Mouse (Mus musculus) naive thymus-derived CD4-positive, alpha-beta T cell, adult 2 months (primary cell): ENCODE results near the gene Eif3g.

Experiments
- DNase-seq: peaks from one replicate; pipeline ENCODE4 v3.0.0-alpha.2; 2011; ENCODE audit warnings: low read depth

Gene Eif3g

GRCm38 (mm10) chr9:20898511-20899073, at the start of gene Eif3g:
Gene Eif3g (minus strand): TSS chr9:20898623.
- DNase-seq, result peak; percentile 91

DNA sequence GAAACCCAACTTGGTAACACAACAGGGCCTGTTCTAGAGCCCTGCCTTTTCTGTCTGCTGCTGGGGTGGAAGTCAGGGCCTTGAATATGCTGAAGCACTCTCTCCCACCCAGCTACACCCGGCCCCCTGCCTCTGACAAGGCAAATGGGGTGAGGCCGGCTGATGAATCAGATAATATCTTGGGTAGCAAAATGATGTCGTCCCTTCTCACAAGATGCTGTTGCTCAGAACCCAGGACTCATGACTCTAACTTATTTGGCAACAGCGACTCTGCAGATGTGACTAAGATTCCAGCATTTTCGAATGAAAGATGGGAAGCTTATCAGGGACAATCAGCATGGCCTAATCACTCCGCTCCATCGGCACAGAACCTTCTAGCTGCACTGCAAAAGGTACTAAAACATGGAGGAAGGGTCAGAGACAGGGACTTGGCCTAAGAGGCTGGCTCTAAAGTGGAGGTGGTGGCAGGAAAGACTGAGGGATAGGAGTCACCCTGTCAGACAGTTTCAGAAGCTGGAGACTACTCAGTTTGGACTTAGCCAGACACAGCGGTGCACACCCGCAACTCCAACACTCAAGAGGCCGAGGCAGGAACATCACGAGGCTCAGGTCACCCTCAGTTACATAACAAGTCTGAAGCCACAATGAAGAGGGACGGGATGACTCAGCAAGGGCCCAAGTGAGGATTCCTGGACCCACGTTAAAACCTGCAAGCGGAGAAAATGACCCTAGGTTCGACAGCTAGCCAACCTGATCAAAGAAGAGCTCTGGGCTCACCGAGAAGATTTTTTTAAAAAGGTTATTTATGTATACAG, 47.9 kb upstream of the Eif3g start:
- DNase-seq, result no peak

DNA sequence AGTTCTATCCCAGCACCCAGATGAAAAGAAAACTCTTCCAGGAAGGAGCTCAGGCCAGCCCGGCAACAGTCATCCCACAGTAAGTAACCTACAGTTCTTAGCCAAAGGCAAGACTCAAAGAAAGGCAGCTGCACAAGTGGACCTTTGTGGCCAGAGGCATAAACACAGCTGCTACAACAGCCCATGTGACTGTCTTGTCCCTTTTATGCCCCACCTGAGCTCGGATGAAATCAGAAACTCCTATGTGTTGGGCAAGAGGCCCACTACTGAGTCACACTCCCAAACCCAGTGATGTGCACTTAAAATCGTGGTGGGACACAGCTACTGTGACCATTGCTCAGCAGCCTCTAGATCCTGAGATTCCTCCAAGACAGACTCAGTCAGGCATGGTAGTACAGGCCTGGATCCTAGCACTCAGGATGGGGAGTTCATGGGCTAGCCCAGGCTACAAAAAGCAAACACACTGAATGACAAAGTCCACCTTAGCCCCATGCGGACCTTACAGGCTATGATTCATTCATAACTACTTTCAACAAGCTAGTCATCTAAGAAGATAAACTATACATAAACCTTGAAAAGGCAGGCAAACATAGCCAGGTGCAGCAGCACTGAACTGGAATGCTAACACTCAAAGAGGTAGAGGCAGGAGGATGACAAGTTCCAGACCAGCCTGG, 46.4 kb upstream of the Eif3g start:
- DNase-seq, result no peak

DNA sequence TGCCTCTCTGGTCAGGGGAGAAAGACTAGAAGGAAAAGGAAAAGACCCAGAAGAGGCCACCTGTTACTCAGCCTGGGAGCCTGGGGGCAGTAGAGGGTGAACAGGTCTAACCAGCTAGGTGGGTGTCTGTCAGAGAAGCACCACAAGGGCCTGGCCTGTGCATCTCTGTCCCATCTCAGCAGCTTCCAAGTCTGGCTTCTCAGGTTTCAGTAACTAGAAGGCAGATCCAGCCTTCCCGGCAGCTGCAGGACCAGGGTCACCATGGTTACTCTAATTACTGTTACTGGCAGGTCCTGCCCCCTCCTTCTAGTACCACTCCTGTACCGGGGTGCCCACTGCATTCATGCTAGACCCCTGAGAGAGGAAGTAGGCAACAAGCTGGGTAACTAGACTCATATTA, 45.5 kb upstream of the Eif3g start:
- DNase-seq, result no peak

DNA sequence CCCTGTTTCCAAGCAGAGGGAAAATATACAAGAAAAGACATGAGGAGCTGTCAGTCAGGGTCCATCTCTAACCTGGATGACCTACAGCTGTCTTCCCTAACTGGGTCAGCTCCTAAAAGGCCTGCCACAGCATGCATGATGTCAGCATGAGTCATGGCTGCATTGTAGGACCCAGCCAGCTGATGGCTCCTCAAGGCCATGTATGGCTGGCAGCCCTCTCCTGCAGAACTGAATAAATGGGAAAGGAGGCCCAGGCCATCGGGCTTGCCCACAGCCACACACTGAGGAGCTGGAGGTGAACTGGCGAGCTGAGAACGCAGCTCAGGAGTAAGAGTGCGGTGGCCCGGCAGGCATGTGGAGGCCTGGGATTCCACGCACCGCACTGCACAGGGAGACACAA, 45.0 kb upstream of the Eif3g start:
- no peak for DNase-seq

DNA sequence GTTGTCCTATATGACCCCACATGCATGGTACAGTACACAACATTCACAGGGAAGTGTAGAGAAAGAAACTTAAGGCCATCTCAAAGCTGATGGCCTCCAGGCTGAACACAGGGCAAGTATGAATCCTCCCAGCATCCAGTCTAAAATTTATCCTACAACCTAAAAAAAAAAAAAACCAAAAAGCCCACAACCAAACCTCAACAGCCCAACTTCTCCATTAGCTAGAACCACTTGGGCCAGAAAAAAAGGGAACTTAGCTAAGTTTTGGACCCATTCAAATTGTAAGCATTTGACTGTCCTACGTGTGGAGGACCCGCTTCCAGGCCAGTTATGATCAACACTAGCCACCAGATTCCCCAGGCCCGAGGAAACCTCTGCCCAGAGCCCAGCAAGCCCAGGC, 24.8 kb upstream of the Eif3g start:
- no peak for DNase-seq

DNA sequence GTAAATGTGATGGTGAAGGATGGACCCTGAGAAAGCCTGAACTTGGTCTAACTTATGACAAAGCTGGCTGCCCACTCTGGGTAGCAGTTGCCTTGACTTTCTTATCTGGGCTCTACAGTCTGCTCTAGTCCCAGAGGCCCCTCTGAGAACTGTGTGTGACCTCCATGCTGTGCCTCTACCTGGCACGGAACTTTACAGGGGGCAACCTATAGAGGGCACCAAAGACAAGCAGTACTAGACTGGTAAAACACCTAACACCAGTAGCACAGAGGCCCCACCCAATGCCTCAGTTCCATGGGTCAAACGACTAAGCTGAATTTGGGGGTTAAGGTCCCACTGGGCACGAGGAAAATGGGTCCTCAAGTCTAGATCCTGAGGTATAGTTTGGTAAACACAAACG, 17.7 kb upstream of the Eif3g start:
- peak; percentile 70 for DNase-seq

- DNase-seq, result no peak
These were observed 11.5 kb upstream of the Eif3g start for GRCm38 (mm10) chr9:20909948-20910347.

DNA sequence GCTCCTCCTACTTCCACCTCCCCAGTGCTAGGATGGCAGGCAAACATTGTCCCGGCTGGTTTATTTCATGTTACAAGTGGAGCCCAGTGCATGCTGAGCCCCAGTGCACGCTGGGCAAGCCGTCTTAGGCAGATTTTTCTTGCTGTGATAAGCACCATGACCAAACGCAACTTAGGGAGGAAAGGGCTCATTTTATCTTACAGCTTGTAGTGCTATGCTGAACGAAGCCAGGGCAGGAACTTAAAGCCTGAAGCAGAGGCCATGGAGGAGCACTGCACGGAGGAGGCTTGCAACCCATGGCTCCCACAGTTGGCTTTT, 3.7 kb upstream of the Eif3g start:
- DNase-seq, result no peak

- DNase-seq, result peak; percentile 83
These were observed 3.2 kb upstream of the Eif3g start for GRCm38 (mm10) chr9:20901466-20902173.

DNA sequence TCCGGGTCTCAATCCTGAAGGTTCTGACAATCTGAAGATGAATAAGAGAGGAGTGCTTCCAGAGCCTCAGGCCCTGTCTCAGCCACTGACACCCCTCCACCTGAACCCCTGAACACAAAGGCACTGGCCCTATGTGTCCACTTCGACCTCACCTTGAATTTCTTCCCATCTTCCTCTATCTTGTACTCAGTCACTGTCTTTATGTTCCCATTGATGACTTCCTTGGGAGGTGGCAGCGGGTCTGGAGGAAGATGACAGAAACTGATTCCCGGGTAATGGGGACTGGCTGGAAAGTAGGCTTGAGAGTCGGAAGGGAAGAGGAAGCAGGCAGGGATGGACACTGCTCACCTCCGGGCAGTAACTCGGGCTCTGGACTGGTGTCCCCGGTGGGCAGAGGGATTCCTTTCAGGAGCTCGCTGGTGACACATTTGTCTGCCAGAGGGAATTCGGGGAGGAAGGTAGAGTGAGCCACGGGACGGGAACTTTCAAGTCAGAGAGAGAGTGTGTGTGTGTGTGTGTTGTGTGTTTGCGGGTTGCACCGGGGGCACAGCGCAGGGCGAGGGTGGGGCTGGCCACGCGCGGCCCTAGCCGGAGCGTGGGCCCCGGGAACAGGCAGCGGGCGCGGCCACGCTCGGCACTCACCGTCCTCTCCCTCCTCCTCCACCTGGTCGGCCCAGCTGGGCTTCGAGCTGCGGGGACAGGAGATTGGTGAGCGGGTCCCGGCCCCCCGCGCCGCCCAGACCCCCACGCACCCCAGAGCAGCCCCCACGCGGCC, 500 bp downstream of the Eif3g start:
- DNase-seq, result peak; percentile 22

DNA sequence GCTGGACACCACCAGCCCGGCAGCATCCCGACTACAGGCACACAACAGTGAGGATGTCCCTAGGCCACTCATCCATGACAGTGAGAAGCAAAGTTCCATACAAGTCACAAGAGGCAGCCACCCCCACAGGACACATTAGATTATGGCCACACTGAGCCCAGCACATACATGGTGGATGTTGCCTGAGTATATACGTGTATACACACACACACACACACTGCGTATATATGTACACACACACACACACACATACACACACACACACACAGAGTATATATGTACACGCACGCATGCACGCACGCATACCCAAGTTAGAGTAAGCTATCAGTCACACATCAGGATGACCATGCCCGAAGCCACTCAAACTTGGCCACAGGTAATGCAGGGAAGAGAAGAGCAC, 3.0 kb downstream of the Eif3g start:
- DNase-seq, result no peak

DNA sequence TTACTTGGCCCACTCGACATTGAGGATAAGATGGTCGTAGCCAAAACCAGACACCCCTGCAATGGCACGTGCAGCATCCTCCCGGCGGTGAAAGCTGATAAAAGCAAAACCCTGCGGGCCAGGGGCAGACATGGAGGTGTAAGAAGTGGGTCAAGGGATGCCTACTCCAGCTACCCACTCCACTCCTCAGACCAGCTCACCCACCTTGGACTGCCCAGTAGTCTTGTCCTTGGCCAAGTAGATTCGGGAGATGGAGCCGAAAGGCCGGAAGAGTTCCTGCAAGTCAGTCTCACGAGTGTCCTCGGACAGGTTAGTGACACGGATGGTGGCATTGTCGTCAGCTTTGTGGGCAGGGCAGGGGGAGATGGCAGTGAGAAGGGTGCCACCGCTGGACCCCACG, 3.8 kb downstream of the Eif3g start:
- no peak for DNase-seq

GRCm38 (mm10) chr9:20893590-20894343, 4.7 kb downstream of the Eif3g start:
- DNase-seq, result no peak

DNA sequence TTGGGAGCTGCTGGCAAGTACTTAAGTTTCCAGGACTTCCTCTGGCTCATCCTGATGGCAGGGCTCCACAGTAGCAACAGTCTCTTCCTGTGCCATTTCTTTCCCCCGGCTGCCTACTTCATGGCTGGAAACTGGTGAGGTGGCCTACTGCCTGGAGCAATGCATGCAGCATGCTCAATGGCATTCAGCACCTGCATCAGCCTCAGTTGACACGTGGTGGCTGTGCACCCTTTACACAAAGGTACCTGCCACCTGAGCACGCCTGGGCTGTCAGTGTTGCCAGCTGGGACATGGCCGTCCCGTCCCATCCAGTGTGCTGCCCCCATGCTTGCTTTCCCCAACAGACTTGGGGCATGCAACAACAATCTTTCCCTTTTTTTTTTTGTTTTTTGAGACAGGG, 5.4 kb downstream of the Eif3g start:
- DNase-seq, result no peak

DNA sequence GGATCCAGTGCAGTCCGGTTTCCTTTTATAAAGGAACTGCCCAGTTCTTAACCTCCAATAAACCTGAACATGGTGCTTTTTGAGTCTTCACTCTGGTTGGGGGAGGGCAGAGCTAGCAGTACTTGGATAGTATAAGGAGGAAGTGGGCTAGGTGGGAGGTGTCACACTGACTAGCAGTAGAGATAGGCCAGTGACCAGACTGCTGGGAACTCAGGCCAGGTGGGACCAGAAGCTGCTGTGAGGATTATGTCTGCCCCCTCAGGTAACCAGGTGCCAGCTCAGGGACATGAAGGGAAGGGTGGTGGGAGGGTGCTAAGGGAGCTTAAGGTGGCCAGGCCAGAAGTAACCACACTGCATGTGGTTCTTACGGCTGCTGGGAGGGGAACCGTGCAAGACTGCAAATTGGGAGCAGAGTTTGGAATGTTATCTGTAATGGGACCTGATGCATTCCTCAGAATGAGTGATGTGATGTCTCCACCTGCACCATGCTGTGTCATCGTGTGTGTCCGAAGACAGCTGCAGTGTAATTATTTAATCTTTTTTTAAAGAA, 6.2 kb downstream of the Eif3g start:
- no peak for DNase-seq

DNA sequence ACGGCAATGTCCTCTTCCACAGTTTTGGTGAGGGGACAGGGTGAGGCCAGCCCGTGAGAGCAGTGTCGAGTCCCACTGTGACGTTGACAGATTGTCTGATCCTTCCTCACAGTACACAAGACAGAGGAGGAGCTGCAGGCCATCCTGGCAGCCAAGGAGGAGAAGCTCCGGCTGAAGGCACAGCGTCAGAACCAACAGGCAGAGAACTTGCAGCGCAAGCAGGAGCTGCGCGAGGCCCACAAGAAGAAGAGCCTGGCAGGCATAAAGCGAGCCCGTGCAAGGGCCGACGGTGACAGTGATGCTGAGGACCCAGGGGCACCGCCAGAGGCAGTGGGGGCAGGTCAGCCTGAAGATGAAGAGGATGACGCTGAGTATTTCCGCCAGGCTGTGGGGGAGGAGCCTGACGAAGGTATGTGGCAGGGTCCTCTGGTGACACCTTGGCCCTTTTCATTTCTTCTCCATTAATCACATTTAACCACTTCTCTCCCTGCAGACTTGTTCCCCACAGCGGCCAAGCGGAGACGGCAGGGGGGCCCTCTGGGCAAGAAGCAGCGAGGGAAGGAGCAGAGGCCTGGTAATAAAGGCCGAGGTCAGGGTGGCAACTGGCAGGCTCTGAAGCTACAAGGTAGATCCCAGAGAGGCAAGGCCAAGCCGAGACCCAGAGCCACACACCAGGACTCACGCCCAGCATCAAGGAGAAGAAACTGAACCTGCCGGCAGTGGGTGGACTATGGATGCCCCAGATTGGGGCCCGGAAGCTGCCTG, 6.9 kb downstream of the Eif3g start:
- DNase-seq, result no peak

DNA sequence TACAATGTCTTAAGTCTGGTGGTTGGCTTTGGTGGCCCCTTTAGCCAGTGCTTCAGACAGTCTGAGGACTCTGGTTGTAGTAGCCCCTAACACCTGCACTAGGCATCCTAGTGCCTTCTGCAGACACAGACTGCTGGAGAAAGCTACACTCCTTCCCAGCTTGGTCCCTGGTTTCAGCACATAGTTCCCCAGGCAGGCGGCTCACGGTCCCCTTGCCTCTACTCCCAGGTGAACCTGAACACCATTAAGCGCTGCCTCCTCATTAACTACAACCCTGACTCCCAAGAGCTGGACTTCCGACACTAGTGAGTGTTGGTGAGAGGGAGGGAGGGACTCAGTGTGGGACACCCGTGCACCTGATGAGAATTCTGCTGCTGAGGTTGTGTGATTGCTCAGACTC, 8.0 kb downstream of the Eif3g start:
- no peak for DNase-seq

DNA sequence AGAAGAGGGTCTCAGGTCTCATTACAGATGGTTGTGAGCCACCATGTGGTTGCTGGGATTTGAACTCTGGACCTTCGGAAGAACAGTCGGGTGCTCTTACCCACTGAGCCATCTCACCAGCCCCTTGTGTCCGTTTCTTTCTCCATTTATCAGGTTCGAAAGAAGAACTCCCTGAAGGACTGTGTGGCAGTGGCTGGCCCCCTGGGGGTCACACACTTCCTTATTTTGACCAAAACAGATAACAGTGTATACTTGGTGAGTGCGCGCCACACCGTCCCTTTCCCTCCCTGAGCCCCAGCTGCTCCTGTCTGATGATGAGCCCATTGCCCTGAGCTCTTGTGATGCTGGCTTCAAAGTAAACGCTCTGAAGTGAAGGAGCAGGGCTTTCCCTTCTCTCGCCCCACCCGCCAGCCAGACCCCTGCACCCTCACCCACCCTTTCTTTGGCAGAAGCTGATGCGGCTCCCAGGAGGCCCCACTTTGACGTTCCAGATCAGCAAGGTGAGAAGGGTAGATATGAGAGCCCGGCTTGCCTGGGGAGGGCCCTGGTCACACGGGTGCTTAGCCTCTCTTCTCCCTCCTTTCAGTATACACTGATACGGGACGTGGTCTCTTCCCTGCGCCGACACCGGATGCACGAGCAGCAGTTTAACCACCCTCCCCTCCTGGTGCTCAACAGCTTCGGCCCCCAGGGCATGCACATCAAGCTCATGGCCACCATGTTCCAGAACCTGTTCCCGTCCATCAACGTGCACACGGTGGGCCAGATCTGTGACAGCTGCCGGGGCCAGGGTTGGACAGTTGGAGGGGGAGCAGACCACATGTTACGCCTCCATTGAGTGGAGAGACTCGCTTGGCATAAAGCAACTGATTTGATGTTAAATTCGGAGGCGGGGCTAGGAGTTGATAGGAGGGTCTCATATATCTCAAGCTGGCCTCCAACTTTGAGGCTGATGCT, 9.0 kb downstream of the Eif3g start:
- no peak for DNase-seq
